Mouse (Mus musculus): ENCODE results near the gene C5ar2. TPM values are rescaled to one million over a fixed set of nuclear protein-coding genes. Genes with fewer than 3 reads are reported as not detected.

The C5ar2 gene
- polyA plus RNA-seq (2015; fragmentation: Nextera tagmentation; extraction: Ambion mirVana) = 0.25 and 0.30 TPM in 2 replicates

DNA sequence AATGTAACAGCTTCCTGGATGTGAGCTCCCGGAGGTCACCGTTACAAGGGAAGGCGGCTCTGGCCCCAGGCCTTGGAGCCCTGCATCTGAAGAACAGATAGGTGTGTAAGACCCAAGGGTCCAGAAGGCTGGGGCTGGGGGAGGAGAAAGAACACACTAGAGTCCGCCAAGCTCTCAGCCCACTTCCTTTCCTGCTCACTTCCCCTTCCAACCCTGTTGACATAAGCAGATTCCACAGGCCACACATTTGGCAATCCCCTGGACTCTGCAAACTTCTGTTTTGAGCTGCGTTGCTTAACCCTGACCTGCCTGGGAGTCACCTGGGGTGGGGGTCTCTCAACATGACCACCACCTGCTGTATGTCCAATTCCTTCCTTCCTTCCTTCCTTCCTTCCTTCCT lies at the start of gene C5ar2:
C5ar2 (minus strand) TSS at position 88 of the 400 bp plus-strand sequence.

DNA sequence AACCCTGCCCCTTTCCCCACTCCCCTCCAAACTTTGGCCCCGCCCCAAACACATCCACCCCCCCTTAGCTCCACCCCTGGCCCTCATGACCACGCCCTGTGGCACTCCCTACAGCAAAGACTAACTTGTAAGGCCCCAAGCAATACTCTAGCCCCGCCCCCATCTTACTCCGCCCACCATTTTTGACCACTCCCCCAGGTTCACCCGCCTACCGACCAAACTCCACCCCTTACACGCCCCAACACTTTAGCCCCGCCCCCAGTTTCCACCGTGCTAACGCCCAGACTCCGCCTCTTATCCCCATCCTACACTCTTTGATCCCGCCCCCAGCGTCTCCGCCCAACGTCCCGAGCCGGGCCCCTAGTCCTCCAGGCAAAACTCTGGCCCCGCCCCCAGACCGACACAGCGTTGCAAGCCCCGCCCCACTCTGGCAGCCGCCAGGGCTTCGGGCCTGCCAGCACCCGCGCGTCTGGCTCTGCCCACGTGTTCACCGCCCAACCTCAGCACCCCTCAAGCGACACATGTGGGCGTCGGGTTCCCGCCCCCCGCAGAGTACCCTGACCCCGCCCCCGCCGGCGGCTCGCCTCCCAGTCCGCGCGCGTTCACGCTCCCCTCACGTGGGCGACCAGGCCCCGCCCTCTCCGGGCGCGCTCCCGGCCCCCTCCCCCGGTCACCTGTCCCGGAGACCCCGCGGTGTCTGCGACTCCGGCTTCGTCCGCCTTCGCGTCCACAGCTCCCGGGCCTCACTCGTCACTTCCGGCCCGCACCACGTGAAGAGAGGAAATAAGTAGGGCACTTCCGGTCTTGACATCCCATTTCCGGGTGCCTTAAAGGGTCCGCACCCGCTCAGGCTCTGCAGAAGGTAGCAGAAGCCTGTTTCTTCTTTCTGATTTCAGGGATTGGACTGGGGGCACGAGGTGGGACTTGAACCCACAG lies 42.3 kb upstream of the C5ar2 start, which contains the start of gene Ccdc9:
Ccdc9 (minus strand) TSS at position 770 of the 936 bp plus-strand sequence.

GRCm38 (mm10) chr7:16273081-16273765 lies 29.3 kb upstream of the C5ar2 start, which contains the start of gene Inafm1:
Gene Inafm1, minus strand, starts transcription at chr7:16273617.

DNA sequence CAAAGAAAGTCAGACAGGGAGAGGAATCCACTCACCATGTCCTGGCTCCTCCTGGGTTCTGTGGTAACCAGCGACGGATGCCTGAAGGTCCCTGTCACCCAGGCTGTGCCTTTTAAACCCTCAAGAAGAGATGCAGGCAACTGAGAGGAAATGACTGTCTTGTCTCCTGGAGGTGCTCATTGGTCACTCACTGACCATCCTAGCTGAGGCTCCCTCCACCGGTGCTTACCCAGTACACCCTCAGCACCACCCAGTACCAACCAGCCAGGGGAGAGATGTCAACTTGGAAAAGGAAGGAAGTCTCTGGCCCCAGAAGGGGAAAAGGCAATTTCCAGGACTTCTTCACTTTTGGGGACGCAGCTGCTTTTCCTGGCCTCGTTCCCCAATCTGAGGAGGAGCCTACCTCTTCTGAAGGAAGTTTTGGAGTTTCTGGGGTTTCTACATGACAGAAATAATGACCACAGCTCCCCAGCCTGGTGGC lies 15.2 kb upstream of the C5ar2 start, which contains the start of gene C5ar1:
C5ar1 (minus strand) TSS at position 431 of the 481 bp plus-strand sequence.

GRCm38 (mm10) chr7:16221582-16222272 lies 22.2 kb downstream of the C5ar2 start, which contains the start of gene Dhx34:
Gene Dhx34, minus strand, starts transcription at chr7:16222037.

Other genes with a start within 250 kb of the C5ar2 start
- gene Bicra, start 196.2 kb downstream of the C5ar2 start, polyA plus RNA-seq (2015; fragmentation: Nextera tagmentation; extraction: Ambion mirVana) = 3.9 and 5.4 TPM in 2 replicates
- 0.24 and 0.32 TPM in 2 replicates for gene Zfp541, start 182.3 kb downstream of the C5ar2 start, polyA plus RNA-seq (2015; fragmentation: Nextera tagmentation; extraction: Ambion mirVana)
- 245 and 283 TPM in 2 replicates for gene Napa, start 145.7 kb downstream of the C5ar2 start, polyA plus RNA-seq (2015; fragmentation: Nextera tagmentation; extraction: Ambion mirVana)
- gene Kptn, start 124.3 kb downstream of the C5ar2 start, polyA plus RNA-seq (2015; fragmentation: Nextera tagmentation; extraction: Ambion mirVana) = 33.5 and 36.5 TPM in 2 replicates
- gene Slc8a2, start 114.3 kb downstream of the C5ar2 start, polyA plus RNA-seq (2015; fragmentation: Nextera tagmentation; extraction: Ambion mirVana) = 1.4 and 2.1 TPM in 2 replicates
- 70.0 and 89.8 TPM in 2 replicates for gene Meis3, start 69.1 kb downstream of the C5ar2 start, polyA plus RNA-seq (2015; fragmentation: Nextera tagmentation; extraction: Ambion mirVana)
- gene Dhx34, start 22.1 kb downstream of the C5ar2 start, polyA plus RNA-seq (2015; fragmentation: Nextera tagmentation; extraction: Ambion mirVana) = 7.7 and 8.6 TPM in 2 replicates
- gene C5ar1, start 15.4 kb upstream of the C5ar2 start, polyA plus RNA-seq (2015; fragmentation: Nextera tagmentation; extraction: Ambion mirVana) = 2.7 and 3.3 TPM in 2 replicates
- 114 and 118 TPM in 2 replicates for gene Inafm1, start 29.5 kb upstream of the C5ar2 start, polyA plus RNA-seq (2015; fragmentation: Nextera tagmentation; extraction: Ambion mirVana)
- gene Ccdc9, start 42.6 kb upstream of the C5ar2 start, polyA plus RNA-seq (2015; fragmentation: Nextera tagmentation; extraction: Ambion mirVana) = 17.4 and 19.0 TPM in 2 replicates
- 41.3 and 45.2 TPM in 2 replicates for gene Bbc3, start 64.2 kb upstream of the C5ar2 start, polyA plus RNA-seq (2015; fragmentation: Nextera tagmentation; extraction: Ambion mirVana)
- gene Sae1, start 143.7 kb upstream of the C5ar2 start, polyA plus RNA-seq (2015; fragmentation: Nextera tagmentation; extraction: Ambion mirVana) = 183 and 194 TPM in 2 replicates
- gene Zc3h4, start 156.8 kb upstream of the C5ar2 start, polyA plus RNA-seq (2015; fragmentation: Nextera tagmentation; extraction: Ambion mirVana) = 10.8 and 14.1 TPM in 2 replicates
- gene Tmem160, start 208.6 kb upstream of the C5ar2 start, polyA plus RNA-seq (2015; fragmentation: Nextera tagmentation; extraction: Ambion mirVana) = 119 and 130 TPM in 2 replicates
- 6.7 and 7.6 TPM in 2 replicates for gene Npas1, start 233.6 kb upstream of the C5ar2 start, polyA plus RNA-seq (2015; fragmentation: Nextera tagmentation; extraction: Ambion mirVana)

Data from neural tube, postnatal 0 days (tissue).